Mouse (Mus musculus): ENCODE data around the gene Ice1.

Gene Ice1

DNA sequence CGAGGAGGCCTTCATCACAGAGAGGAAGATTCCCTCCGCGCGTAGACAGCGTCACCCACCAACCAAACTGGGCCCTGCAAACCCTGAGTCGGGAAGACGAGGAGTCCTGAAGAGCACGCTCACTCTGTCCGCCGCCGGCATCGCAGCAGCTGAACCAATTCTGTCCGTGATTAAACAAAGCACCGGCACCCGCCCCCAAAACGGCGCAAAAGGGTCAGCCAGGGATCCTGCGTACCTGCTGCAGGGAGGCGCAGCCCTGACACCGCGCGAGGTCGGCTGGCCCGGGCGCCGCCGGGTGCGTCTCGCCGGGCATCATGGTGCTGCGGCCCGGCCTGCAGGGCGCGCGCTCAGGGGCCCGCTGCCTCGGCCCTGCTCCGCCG lies at the start of gene Ice1:
Gene Ice1 (minus strand): TSS at position 353 of the 380 bp plus-strand sequence.
- no peak for DNase-seq (ENCODE audit: low read depth)

DNA sequence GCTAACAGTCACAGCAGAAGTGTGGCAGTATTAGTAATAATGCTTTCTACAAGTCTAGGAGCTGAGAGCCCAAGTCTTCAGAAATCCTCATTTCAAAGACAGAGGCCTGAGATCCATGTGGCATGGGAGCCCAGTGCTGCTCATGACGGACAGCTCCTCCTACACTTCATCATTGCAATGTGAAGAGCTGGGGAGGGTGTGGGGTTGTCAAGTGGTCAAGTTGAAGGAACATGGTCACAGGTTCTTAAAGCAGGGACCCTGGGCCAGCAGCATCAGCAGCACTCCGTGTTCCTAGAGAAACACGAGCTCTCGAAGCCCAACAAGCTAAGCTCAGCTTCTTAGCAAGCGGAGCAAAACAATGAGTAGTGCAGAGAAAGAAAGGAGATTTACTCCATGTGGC lies 48.4 kb upstream of the Ice1 start:
- no peak for DNase-seq (ENCODE audit: low read depth)

DNA sequence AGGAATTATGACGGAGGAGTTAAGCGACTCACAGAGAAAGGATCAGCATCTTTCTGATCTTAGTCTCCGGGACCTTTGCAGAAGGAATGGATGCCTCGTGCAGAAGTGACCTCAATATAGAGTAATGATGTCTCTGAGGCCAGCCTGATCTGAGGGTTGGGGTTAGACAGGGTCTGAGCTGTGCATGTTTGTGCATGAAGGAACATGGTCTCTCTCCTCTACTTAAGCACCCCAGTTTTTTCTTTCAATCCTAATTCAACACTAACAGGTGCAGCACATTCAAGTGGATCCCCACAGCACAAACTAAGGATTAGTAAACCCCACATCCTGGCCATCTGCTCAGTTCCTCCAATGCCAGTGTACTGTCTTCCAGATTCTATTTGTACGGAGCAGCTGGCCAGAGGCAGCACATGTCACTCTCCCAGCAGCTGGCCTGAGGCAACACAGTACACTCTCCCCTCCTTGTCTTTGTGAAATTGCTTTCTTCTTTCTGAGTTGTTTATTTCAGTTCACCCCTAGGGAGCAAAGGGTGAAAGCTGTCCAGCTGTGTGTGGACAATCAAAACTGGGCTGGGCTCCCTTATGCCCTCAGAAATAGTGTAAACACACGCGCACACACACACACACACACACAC lies 47.7 kb upstream of the Ice1 start:
- DNase-seq (ENCODE audit: low read depth): no peak

DNA sequence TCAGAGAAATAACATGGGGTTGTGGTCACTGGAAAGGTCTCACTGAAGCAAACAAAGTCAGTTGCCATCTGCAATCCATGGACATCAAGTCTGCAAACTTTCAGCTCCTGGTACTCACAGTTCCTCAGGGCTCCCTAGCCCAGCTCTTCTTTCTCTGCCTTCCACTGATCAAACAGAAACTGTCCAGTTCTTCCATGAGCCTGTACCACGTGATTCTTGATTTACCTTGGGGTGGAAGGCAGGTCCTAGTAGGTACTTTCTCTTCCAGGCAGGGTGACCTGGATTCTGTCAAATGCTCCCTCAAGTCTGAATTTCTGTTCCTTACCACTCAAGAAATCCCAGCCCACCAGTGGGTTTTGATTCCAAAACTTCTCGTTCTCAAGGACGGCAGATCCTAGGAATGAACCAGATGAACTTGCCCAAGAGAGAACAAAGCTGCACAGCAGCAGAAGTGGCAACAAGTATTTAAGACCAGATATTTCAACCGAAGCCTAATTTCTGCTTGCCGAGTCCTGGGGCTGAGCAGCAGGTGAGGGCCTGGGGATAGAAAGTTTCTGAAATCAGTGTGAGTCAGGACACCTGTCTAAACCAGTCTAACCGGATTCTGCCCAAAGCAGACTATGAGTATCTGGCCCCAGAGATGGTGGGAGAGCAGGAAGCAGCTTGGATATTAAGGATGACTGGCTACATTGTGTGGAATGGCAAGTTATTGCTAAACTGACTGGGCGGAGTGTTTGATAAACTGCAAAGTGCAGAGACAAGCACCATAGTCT lies 44.2 kb upstream of the Ice1 start:
- DNase-seq (ENCODE audit: low read depth): no peak

DNA sequence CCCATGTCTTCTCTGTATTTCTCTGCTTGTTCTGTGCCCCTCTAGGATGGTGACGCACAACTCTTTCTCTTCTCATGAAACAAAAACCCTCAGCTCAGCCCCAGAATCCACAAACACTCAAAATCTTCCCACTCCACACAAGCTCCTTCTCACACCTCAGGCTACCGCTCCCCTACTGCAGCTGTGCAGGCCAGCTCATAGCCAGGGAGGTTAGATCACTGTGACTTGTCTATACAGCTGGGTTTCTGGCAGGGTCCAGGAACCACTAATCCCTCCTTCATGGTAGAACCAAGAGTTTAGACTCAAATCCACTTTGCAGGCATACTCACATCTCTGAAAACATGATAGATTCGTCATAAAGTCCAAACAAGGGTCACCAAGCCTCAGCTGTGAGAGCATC lies 42.9 kb upstream of the Ice1 start:
- DNase-seq (ENCODE audit: low read depth): no peak

DNA sequence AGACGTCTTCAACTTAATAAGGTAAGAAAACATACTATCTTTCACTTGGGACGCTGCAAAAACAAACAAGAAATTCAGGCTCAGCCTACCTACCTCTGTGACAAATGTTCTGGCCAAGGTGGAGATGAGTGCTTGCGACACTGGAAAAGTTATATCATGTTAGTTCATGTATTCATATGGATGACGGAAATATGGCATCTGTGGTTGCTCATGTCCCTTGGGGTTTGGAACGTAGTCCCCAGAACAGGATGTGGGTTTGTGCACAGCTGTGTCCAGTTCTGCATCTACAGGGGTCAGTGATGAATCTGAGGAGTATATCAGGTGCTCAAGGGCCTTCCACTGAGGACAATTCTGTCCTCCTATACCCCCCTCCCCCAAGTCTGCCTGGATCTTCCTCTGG lies 40.3 kb upstream of the Ice1 start:
- DNase-seq (ENCODE audit: low read depth): no peak

DNA sequence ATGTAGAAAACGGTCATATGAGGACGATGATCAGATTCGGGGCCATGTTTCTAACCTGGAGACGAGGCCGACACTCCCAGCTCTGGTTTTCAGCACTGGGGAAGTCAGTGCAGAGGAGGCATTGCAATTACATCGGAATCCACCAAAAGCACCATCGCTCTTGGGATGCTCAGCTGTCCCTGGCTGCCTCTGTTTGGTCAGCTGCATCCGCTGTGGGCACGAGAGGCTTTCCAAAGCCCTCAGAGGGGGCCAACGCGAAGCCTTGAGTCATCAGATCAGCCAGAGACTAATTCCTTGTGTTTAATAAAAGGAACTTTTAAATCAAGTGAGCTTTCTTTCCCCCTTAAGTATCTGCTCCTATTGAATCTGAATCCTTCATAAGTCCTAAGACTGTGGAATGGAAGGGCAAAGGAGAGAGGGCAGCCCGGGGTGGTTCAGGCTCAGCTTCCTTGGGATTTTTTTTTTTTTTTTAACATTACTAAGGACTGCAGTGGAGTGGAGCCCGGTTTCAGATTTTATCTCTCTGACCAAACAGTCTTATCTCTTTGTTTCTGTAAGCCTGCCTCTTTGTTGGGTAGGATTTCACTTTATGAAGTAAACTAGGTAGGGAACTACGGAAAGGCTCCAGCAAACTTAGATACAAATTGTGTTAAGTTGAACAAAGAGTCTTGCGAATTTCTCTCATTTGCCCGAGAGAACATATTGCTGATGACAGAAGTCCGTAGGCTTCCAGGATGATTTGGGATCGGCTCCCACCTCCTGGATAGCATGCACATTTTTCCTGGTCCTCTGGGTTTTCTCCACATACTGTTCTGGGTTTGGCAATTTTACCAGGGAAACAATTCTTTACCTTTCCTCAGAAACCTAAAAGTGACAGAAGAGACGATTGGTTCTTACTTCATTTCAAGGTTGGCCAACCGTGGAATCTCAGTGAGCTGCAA lies 39.1 kb upstream of the Ice1 start:
- DNase-seq (ENCODE audit: low read depth): no peak

DNA sequence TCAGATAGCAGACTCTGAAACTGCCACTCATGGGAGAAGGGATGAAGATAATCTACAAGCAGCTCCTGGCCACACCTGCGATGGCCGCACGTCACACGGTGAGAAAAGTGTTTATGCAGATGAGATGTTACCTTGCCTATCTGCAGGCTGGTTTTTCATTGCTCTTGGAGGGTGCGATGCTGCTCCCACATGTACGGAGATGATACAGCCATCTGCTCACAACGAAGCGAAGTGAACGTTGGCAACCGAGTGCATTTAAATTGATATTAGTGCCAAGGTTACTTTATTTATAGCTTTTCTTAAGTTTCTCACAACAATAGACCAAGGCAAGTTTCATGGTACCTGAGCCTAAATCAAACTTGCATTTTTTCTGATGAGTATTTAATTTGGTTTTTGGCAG lies 37.6 kb upstream of the Ice1 start:
- DNase-seq (ENCODE audit: low read depth): no peak

DNA sequence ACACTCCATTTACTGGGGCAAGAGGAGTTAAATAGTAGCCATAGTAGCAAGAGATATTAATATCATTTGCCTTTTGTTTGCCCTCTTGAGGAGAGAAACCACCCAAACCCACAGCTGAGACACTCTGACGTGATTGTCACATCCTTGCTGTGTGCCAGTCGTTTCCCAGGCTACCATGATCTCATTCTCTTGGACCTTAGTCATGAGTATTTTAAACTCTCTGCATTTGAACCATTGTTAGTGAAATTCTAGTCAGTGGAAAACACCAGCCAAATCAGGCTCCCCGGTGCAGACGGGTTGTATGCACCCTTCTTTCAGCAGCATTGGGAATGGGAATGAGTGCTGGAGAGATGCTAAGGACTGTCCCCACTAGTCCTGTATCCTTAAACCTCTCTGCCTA lies 32.6 kb upstream of the Ice1 start:
- DNase-seq (ENCODE audit: low read depth): no peak

DNA sequence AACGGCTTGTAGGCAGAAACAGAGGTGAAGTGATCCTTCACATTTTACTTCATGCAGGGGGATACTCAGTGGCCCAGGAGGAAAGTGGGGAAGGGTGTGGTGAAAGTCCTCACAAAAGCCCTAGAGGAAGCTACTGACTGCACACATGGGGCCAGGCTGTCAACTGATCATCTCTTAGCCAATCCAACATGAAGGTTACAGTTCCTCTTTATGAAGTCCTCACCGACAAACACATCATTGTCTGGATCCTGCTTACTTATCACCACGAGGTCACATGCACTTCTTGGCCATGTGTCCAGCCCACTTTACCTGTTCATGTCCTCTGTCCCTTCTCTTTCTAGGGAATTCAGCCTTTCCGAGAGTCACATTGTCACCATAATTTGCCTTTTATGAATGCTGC lies 22.3 kb upstream of the Ice1 start:
- DNase-seq (ENCODE audit: low read depth): no peak

DNA sequence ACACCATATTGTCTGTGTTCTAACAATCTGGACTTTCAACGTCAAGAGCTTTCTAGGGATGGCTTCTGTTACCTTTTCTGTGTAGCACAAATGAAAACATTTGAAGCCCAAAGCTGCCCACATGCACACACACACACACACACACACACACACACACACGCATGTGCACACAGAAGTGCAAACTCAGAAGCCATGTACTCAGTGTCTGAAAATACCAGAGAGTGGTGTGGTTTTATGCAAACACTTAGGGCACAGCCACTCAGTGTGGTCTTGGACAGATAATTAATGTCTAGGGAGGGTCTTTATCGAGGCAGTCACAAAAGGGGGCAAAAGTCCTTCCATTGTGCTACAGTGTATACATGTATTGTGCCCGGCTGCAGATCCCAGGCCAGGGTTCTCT lies 19.3 kb upstream of the Ice1 start:
- DNase-seq (ENCODE audit: low read depth): no peak

DNA sequence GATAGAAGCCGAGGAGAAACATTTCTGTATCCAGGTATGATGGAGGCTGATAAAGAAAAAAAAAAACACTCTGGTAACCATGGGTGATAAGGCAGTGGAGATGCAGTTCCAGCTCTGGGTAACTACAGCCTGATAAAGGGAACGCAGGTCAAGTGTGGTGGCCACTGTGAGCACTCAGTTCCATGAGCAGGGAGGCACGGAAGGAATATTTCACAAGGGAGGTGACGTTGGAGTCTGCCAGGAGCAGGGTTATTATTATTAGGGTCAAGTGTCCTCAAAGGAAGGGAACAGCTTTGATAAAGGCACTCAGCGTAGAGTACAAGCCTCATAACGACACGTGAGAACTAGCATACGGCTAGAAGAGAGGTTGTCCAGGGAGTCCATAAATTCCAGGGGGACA lies 18.9 kb upstream of the Ice1 start:
- DNase-seq (ENCODE audit: low read depth): no peak

DNA sequence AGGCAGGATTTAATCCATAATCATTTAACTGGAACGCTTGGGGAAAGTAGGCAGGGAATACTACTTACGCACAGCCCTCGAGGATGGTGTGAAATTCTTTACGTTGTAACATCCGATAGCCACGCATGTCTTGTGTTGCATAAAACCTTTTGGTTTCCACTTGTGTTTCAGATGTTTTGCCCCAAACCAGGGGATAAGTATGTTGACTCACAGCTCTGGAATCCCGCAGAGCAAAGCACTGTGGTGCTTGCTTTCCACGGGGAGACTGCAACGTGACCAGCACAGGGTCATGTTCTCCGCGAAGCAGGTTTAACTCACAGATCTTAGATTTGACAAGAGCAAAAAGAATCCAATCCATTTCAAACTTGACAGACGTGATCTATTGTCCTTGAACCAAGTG lies 18.1 kb upstream of the Ice1 start:
- no peak for DNase-seq (ENCODE audit: low read depth)

DNA sequence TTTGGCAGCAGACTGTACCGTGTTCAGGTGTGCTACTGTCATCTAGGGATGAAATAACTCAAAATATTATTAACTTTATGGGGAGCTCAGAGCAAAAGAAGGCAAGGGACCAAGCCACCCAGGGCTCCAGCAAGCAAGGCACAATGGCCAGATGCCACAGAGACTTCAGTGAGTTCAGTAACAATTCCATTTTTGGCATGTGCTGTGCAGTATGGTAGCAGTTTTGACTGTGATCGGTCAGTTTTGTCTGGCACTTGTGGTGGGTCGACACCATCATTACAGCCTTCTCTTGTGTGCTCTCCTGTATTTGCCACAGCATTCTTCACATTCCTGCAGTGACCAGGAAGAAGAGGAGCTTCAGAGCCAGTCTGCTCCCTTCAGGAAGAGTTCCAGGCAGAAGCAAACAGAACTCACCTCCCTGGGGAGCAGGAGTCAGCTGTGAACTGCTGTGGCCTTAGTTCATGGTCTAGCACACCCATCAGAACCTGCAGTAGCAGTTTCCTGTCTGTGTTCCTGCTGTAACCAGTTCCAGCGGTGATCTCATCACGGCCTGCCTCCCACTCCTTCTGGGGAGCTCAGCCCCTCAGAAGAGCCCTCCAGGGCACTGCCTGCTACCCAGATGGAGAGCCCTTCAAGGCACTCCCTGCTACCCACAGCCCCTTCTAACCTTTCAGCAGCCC lies 16.8 kb upstream of the Ice1 start:
- DNase-seq (ENCODE audit: low read depth): no peak

DNA sequence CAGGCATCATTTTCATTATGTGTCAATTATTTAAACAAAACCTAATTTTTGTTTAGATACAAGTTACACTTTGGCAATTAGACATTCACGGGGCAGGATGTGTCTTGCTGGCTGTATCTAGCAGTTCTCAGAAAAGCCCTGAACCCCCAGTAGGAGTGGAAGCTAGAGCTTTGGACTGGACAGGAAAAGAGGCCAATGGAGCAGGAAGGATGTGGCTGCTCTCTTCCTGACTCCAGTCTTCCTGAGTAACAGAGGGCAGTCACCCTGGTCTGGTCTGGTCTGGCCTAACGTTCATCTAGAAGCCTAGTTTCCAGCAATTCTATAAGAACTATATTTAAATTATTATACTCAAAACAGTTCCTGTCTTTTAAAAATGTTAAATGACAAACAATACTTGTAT lies 16.0 kb upstream of the Ice1 start:
- no peak for DNase-seq (ENCODE audit: low read depth)

DNA sequence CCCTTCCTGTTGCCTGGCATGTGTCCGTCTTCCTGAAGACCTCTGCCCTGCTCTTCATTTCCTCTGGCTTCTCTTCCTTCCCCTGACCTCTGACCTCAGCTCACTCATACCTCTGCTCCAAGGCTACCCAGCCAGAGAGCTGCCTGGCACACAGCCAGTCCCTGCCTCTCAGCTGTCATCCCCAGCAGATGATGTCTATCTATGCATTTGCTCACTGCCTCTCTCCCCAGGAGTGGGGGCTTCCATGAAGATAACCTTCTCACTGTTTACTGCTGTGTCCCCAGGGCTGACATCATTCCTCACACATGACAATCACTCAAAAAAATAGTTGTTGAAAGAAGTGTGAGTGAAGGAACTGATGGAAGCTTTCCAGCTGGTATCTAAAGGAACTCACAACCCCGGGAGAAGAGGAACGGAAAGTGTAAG lies 12.6 kb upstream of the Ice1 start:
- DNase-seq (ENCODE audit: low read depth): no peak

DNA sequence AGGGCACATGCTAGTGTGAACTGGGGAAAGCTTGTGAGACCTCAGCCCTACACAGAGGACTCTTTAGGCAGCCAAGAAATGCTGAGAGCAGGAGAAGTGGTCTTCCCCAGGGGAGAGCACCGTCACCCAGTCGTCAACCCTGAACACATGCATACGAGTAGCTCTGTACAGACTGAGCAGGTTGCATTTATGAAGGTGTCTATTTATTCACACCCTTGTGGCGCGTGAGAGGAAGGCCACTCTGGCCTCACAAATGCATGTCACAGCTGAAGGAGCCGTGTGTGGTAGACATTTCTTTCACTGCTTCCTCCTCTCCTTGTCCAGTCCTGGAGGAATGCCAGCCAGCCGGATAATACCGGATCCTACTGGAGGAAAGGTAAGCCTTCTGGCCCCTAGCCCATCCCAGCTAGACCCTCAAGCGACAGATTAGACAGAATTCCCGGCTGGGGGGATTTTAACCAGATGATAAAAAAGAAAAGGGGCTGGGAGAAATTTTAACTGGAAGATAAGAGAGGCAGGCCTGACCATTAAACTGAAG lies 8.6 kb upstream of the Ice1 start:
- no peak for DNase-seq (ENCODE audit: low read depth)

DNA sequence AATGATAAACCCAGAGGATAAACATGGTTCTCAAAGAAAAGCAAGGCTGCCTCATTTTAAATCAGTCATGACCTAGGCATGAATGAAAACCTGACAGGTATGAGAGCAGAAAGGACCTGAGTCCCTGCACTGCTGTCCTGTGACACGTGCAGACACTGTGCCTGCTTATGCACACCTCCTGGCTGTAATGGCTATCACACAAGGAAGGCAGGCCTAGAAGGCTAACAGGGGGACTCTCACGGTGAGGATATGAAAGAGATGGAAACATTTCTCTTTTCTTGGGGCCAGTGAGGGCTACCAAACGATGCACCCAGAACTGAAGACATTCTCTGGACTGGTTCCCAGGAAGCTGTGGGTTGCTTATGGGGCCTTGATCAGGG lies 6.6 kb upstream of the Ice1 start:
- no peak for DNase-seq (ENCODE audit: low read depth)

DNA sequence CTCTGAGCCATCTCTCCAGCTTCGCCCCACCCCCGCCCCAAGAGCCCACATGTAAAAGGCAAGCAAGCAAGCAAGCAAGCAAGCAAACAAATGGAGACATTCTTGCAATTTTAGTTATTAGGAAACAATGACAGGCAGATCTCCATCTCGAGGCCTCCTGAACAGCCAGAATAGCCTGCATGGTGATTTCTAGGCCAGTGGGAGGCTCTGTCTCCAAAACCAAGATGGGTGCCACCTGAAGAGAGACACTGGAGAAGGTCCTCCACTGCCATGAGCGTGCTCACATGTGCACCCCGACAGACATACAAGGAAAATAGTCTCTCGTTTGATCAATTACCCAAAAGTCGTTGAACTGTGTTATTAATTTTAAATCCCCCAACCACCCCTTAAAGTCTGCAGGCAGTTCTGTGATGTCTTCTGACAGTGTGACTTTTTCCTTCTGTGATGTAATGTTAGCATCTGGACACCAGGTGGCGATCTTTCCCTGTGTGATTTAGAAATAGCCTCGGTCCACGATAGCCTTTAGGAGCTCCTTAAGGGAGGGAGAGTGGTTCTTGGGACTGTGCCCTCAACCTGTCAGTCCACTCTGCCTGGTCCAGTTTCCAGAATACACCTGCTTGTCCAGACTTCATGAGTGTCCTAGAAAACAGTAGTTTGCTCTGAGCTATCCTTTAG lies 6.1 kb upstream of the Ice1 start:
- peak; percentile 78 for DNase-seq (ENCODE audit: low read depth)

DNA sequence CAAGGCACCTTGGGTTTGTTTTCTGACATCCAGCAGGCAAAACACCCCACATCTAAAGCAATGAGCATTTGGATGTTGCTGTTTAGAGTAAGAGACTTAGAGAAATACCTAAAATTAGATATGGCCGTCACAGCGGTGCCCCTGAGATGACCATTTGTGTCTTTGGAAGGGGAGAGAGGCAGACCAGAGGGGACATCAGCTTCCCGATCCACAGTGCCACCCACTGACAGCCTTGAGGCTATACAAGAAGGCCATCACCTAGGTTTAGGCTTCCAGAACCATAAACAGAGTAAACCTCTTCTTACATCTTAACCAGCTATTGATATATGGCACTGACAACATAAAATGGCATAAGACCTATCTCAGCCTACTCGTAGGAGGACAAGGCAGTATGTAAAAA lies 4.5 kb upstream of the Ice1 start:
- DNase-seq (ENCODE audit: low read depth): no peak

DNA sequence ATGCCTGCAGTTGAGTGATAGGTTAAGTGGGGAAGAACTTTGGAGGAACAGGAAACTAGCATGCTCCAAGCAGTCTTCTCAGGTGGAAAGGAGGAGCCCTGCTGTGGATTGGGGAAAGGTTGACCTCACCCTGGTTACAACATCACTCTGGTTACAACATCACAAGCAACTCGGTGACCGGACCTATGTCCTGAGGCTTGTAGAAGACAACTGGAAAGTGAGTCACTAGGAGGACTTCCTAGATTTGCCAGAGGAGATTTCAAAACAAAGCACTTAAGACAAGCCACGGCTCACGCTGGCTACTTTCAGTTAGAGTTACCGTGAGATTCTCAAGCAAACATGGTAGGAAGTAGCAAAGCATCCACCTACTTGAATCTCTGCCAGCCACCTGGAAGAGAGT lies 3.9 kb upstream of the Ice1 start:
- DNase-seq (ENCODE audit: low read depth): no peak

DNA sequence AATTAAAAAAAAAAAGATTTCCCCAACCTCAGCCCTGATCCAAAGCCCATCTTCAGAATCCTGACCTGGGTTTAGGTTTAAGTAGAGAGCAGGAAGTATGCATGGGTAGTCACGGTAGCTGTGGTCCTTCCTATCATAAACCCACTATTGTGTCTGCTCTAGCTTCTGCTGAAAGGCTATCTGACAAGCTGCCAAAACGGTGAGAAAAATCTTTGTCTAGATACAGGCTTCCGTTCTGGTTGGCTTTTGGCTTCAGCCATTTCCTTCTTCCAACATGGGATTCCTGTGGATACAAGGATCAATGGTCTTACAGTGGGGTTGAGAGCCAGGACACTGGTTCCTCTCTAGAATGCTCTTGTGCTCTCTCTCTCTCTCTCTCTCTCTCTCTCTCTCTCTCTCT lies 2.2 kb upstream of the Ice1 start:
- no peak for DNase-seq (ENCODE audit: low read depth)
